Mouse (Mus musculus): ENCODE measurements around the gene C1ql1.

Gene C1ql1

DNA sequence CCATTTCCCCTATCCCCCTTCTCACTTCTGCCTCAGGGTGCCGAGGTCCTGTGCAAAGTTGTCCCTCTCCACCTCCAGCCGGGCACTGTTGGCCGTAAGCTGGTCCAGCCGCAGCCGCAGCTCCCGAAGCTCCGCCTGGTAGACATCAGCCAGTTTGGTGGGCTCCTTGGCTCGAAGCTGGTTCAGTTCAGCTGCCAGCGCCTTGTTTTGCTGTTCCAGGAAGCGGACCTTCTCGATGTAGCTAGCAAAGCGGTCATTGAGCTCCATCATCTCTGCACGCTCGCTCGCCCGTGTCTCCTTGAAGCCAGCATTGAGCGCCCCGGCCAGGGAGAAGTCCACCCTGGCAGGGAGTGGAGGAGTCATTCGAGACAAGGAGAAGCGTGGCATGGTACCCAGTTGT, 49.8 kb downstream of the C1ql1 start:
- ChIA-PET CTCF (interaction anchor here in 3 of 4 experiments (0.5 to 1.4 kb wide), 10 partner anchors 28 to 430 kb away, joined by 3 to 5 read pairs (median 3); partner anchors contain the start of gene Kif18b (in 2 of the 3)), POLR2A (interaction anchor here in 2 of 4 experiments (0.7 to 2.1 kb wide), 10 partner anchors 9 to 219 kb away, joined by 3 to 5 read pairs (median 3); partner anchors contain the start of genes Hexim1 (in 1 of the 2) and Kif18b (in 1 of the 2))

GRCm38 (mm10) chr11:102895779-102896178, 50.7 kb downstream of the C1ql1 start:
- CTCF ChIA-PET = interaction anchor here in 2 of 4 experiments (1.0 to 1.4 kb wide), 5 partner anchors 60 to 264 kb away, joined by 3 to 4 read pairs (median 3); no protein-coding TSS in a partner anchor
- POLR2A ChIA-PET = interaction anchor here in 2 of 4 experiments (0.7 to 2.1 kb wide), 3 partner anchors 12 to 220 kb away, joined by 3 to 5 read pairs (median 4); partner anchors contain the start of genes Hexim1 (in 1 of the 2) and Kif18b (in 1 of the 2)

DNA sequence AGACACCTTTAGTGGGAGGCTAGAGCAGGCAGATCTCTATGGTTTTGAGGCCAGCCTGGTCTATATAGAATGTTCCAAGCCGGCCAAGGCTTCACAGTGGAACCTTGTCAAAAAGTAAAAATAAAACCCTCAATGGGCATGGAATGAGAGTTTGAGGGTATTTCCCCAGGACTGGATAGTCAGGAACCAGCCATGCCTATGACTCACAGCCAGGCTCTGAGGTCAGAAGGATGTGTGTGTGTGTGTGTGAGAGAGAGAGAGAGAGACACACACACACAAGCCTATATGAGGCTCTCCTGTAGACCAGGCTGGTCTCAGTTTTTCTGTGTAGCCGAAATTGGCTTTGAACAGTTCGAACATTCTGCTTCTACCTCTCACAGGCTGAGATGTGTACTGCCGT, 51.8 kb downstream of the C1ql1 start:
- CTCF ChIA-PET = interaction anchor here in 1 of 4 experiments (3.2 kb wide), 1 partner anchor 98 kb away, joined by 21 read pairs; no protein-coding TSS in a partner anchor
- POLR2A ChIA-PET = interaction anchor here in 2 of 4 experiments (1.1 to 2.6 kb wide), 3 partner anchors 9 to 14 kb away, joined by 3 to 16 read pairs (median 5); partner anchors contain the start of genes Ccdc103 (in 1 of the 2) and Eftud2 (in 1 of the 2)

DNA sequence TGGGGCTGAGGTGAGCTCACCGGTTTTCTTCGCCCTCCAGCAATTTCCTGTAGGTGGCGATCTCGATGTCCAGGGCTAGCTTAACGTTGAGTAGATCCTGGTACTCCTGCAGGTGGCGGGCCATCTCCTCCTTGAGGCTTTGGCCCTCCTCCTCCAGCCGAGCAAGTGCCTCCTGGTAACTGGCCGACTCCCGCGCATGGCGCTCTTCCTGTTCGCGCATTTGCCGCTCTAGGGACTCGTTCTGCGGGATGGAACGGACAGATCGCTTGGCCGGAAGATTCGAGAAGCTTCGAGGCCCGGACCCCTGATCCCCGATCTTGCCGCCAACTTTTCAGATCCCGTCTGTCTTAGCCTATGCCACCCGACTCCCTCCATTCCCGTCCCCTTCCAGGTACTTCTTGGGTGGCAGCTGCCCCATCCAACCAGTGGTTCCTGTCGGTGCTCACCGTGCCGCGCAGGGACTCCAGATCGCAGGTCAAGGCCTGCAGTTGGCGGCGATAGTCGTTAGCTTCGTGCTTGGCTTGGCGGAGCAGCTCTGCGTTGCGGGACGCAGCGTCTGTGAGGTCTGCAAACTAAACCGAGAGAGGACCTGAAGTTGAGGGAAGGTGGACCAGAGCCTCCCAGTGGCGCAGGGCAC, 53.4 kb downstream of the C1ql1 start:
- POLR2A ChIA-PET = interaction anchor here (0.5 to 2.6 kb wide), 56 partner anchors 8 to 1273 kb away, joined by 3 to 16 read pairs (median 4); partner anchors contain the start of genes Ccdc103 (in 4 of the 4), Eftud2 (in 4 of the 4), C1ql1 (in 2 of the 4) and Hexim1 (in 2 of the 4)
- CTCF ChIA-PET = interaction anchor here (0.5 to 3.2 kb wide), 107 partner anchors 8 to 1159 kb away, joined by 3 to 41 read pairs (median 4); partner anchors contain the start of genes Kif18b (in 3 of the 4), C1ql1 (in 2 of the 4), Ccdc103 (in 2 of the 4) and Eftud2 (in 2 of the 4)

GRCm38 (mm10) chr11:102890096-102890495, 56.4 kb downstream of the C1ql1 start:
- ChIA-PET POLR2A (interaction anchor here (0.6 to 3.0 kb wide), 12 partner anchors 9 to 1247 kb away, joined by 3 to 9 read pairs (median 4); partner anchors contain the start of genes Ccdc103 (in 4 of the 4), Eftud2 (in 4 of the 4), Kif18b (in 2 of the 4) and Hexim1 (in 1 of the 4)), CTCF (interaction anchor here (0.6 to 3.4 kb wide), 12 partner anchors 11 to 151 kb away, joined by 3 to 13 read pairs (median 4); partner anchors contain the start of genes C1ql1 (in 1 of the 4) and Gfap (in 1 of the 4))
